Mouse (Mus musculus) right cerebral cortex, postnatal 4 days (tissue): Measurements from ENCODE around the gene Tuba1a.
"Not testable (repeated sequence)": the region's sequence is repeated elsewhere in the genome, so short reads cannot be mapped to it uniquely, and the experiment has no call there.

Experiments used
- DNase-seq: peaks from one replicate; pipeline ENCODE4 v3.0.0-alpha.2; 2022

Tuba1a gene

DNA sequence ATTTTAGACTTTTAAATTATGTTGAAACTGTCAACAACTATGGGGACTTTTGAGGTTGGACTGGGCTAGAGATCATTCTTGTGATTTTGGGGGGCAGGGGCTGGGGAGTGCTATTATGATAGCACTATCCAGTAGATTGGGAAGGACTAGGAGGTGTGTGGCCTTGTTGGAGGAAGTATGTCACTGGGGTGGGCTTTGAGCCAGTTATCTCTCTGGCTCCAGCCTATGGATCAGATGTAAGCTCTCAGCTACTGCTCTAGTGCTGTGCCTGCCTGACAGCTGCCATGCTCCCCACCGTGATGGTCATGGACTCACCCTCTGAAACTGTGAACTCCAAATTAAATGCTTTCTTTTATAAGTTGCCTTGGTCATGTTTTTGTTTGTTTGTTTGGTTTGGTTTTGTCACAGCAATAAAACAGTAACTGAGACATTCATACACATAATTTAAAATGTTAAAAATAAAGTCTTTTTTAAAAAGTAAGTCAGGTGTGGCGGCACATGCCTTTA is 30.4 kb downstream of the Tuba1a start:
- DNase-seq = no peak

DNA sequence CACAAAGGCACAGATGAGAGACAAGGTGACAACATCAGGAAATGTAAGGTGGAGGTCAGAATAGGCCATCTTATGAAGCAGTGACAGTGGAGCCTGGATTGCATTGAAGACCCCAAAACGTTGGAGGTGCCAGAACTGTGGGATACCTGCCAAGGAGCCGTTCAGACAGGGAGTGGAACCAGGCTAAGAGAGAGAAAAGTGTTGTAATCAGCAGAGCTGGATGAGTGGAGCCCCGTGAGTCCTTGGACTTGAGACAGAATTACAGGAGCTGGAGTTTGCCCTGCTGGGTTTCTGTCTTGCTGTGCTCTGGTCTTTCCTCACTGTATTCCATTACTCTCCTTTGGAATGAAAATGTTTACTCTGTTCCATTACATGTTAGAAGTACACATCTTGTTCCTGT is 30.9 kb downstream of the Tuba1a start:
- no peak for DNase-seq

DNA sequence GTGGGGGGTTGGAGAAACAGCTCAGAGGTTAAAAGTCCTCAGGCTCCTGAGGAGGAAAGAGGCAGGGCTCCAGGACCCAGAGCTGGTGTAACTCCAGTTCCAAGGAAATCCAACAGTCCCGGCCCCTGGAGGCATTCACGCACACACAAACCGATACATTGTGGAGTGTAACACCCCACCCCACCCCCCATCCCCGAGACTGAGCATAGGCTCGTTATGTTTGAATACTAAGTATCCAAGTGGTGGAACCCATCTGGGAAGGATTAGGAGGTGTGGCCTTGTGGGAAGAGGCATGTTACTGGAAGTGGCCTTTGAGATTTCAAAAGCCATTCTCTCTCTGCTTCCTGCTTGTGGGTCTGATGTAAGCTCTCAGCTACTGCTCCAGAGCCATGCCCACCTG is 32.0 kb downstream of the Tuba1a start:
- DNase-seq = no peak

DNA sequence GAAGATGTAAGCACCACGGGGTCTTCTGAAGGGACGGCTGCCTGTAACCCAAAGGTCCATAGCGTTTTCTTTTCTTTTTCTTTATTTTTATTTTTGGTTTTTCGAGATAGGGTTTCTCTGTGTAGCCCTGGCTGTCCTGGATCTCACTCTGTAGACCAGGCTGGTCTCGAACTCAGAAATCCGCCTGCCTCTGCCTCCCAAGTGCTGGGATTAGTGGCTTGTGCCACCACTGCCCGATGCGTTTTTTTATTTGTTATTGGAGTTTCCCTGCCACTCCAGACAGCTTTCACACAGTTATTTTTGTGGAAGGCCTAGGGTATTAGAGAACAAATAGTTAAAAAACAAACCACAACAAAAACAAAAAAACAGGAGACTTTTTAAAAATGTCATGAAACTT is 35.0 kb downstream of the Tuba1a start:
- not testable (repeated sequence) for DNase-seq

DNA sequence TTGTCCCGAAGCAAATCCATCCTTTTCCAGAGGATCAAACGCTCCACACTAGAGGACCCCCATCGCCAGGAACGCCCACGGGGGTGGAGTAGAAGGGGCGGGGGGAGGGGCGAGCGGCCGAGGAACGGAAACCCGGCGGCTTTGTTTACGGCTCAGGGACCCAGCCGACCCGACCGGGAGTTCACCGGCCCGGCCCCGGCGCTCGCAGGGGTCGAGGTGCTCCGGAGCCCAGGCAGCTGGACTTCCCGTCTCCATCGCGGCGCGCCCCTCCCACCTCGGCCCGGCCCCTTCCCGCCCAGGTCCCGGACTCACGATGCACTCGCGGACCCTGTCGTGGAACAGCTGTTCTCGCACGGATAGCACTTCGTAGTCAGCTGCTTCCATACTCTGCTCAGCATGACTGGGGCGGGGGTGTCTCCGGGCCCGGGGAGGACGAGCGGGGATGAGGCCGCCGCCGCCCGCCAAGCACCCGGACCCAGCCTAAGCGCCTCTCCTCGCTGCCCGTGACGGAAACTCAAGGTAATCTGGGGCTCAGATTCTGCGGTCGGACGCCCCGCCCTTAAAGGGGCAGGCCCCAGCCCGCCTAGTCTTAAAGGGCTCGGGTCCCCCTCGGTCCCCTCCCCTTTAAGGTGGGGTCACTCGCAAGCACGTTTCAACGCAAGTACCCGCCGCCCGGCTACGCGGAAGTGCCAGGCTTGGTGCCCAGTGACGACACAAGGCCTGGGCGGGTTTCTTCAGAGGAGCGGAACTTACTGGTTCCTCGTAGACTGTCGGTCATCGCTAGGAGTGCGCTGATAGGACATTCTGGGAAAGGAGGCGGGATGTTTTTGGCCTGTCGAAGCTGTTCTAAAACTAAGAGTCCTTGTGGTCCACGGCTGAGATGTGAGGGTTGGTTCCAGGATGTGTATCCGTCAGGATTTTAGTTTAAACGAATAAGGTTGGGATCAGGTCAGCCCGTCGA is 35.7 kb downstream of the Tuba1a start, which contains the start of gene Lmbr1l:
TSS of gene Lmbr1l (minus strand) at position 694 of the 961 bp plus-strand sequence.
- peak; percentile 97 for DNase-seq

DNA sequence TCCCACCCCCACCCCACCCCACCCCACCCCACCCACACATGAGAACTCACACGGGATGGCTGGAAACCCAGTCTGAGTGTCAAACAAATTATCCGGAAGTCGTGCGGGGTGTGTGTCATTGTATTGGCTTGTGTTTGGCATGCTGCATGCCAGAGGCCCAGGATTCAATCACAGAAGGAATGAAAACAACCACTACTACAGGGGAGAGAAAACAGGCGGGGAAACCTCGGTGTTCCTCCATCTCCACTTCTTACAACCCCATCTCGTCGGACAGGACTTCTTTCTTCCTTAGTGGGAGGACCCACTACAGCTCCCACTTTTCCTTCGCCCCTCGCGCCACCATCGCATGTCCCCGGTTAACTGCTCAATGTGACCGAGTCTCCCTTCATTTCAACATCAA is 36.4 kb downstream of the Tuba1a start:
- no peak for DNase-seq

DNA sequence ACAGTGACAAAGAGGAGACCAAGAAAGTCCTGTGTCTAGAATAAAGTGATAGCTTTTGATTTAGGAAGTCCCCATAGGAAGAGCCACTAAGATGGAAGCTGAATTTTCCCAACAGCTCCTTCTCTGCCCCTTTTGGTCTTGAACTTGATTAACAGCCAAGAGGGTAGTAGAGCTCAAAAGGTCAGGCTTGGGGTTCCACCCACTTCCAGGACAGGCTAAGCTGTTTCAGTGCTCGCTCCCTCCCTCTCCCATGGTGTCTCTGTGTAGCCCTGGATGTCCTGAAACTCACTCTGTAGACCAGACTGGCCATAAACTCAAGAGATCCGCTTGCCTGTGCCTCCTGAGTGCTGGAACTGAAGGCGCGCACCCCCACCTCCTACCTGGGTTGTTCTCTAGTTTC is 37.5 kb downstream of the Tuba1a start:
- DNase-seq = no peak

DNA sequence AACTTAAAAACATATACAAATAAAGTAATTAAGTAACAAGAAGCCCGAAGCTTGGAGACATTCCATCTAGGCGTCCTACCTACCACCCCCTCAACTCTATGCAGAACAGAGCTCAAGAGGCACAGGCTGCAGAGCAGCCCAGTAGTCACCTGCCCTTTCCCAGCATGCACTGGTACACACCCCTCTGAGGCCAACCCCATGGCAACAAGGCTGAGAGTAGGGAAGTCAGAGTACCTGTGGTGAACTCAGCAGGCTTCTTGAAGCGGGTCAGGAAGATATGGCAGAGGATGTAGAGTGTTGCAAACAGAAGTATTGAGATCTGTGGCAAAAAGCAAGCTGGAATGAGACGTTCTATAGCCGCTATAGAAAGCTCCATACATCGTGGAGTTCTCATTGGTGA is 38.6 kb downstream of the Tuba1a start:
- no peak for DNase-seq

DNA sequence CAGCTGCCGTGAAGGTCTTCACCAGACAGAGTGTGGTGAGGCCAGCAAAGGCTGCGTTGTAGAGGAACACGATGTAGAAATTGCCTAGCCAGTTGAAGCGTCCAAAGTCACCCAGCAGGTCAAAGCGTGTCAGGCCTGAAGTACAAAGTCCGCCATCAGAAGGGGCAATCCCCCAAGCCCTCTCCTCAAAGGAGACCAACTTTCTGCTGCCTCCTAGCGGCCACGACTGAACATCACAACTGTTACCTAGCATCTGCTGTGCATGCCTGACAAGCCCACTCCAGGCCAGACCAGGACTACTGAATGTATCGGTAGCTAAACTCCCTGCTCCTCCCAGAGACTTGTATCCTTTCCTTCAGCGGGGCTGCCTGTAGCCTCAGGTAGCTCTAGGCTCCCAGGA is 48.8 kb downstream of the Tuba1a start:
- peak; percentile 58 for DNase-seq

DNA sequence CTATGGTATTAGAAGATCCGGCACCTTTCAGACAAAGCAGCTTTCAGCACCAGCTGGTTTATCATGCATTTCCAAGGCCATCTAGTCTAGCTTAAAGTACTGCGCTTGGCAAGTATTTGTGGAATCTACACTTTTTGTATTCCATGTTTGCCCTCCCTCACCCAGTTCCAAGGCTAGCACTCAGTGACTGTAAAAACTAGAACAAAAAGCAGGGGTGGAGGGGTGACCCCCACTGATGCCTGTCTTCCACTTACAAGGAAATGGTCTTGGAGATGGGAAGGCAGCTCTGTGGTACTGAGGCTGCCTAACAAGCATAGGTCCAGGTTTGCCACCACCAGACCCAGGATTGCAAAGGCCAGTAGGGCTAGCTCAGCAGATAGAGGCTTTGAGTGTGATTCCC is 50.9 kb downstream of the Tuba1a start:
- DNase-seq = no peak

DNA sequence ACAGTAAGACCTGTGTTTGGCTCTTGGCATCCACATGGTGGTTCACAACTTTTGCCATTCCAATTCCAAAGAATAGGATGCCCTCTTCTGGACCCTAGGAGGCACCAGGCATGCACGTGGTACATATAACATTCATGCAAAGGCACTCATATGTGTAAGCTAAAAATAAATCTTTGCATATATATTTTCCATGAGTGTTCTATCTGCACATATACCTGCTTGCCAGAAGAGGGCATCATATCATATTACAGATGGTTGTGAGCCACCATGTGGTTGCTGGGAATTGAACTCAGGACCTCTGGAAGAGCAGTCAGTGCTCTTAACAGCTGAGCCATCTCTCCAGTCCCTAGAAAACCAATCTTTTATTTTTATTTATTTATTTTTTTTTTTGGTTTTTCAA is 52.0 kb downstream of the Tuba1a start:
- no peak for DNase-seq
